Mouse (Mus musculus): Measurements from ENCODE around the gene Tsn.
A peak's percentile ranks its signal among the peaks of the same experiment; 100 is the strongest.

The Tsn gene

GRCm38 (mm10) chr1:118311622-118312326, at the start of gene Tsn:
Tsn (minus strand) TSS chr1:118311739.
- DNase-seq (ENCODE audit: low spot score), result no peak

- no peak for DNase-seq (ENCODE audit: low spot score)
Measured at GRCm38 (mm10) chr1:118359071-118359761, 47.7 kb upstream of the Tsn start.

DNA sequence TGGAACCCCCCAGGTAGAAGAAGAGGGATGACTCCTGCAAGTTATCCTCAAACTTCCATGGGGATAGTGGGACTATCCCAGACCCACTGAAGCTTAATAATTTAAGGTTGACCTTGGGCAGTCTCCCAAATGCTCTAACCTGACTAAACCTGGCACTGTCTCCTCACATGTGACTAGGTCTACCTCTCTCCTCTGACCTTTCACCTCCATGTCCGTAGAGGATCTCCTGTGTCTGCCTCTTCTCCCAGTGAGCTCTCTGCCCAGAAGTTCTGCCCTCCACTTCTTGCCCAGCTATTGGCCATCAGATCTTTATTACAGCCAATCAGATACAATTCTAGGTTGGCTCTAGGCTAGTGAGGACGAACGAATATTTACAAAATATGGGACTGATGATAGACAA, 38.4 kb upstream of the Tsn start:
- no peak for DNase-seq (ENCODE audit: low spot score)

GRCm38 (mm10) chr1:118343649-118344435, 32.3 kb upstream of the Tsn start:
- no peak for DNase-seq (ENCODE audit: low spot score)

DNA sequence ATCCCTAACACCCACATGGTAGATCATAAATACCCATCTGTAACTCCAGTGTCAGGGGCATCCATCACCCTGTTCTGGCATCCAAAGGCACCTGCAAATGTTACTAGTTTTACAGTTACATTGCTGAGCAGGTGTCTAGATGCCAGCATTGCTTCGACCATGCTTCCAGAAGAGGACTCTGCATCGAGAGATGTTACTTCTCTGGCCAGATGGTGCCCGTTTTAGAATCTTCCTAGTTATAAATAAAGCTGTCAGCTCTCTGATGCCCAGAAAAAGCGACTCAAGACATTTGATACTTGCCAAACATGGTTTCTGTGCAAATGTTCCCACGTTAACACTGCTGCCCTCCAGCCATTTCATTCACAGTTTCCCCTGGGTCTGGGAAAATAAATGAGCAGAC, 26.4 kb upstream of the Tsn start:
- no peak for DNase-seq (ENCODE audit: low spot score)

DNA sequence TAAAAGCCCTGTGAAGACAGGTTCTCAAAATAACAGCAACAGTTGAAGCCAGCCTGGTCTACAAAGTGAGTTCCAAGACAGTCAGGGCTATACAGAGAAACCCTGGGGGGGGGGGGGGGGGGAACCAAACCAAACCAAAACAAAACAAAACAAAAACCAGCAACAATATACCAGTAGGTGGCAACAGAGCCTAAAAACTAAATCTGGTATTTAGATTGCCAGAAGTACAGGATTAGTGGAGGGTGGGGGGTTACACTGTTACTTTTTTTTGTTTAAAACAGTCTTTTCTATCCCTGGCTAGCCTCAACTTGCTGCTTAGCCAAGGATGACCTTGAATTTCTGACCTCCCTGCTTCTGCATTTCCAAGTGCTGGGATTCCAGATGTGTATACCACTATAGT, 24.3 kb upstream of the Tsn start:
- no peak for DNase-seq (ENCODE audit: low spot score)

DNA sequence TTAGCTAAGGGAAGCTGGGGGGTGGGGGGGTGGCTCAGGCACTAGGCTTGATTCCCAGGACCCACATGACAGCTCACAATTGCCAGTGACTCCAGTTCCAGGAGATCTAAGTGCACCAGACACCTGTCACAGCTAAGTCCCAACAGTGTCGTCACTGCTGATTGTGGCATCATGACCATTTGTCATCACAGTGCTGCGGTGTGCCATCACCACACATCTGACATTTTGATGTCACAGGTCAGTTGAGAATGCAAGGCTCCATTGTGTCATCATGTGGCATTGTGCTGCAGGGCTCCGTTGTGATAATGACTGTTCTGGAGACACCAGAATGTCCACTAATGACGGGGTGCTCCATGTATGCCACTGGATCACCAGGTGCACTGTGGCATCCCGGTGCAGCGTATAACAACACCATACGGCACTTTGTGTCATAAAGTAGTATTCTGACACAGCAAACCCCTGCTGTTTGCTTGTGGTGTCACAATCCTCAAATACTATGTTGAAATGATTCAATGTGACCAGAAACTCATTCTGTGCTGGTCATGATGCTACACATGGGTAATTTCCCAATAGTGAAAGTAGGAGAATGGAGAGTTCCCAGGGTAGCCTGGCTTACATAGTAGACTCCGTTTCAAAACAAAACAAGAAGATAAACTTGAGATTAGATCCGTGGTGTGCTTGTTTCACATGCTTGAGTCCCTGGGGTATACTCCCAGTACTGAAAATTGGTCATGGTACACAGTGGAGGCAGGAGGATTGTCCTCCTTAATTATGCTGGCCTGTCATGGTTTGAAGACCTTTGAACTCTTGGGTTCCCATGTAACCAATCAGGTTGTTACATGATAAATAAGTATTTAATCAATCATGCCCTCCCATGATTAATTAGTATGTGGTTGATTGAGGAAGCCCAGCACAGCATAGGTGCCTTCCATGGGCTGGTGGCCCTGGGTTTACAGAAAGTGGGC, 23.5 kb upstream of the Tsn start:
- no peak for DNase-seq (ENCODE audit: low spot score)

- DNase-seq (ENCODE audit: low spot score), result peak; percentile 86
Measured at GRCm38 (mm10) chr1:118321661-118322201, 10.2 kb upstream of the Tsn start, which contains the start of gene Nifk. Nifk (plus strand) TSS chr1:118321839.

DNA sequence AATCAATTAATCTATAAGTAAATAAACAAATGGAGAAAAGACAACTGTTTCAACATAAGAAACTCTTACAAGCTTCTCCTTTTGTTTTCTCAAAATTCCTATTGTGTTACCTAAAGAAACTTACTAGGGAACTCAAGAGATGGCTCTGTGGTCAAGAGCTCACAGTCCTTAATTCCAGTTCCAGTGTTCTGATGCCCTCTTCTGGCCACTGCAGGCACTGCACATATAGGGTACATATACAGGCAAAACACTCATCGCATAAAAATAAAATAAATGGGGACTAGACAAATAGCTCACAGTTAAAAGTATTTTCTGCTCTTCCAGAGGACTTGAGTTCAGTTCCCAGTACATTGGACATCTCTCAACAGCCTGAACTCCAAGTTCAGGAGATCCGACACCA, 9.2 kb upstream of the Tsn start:
- DNase-seq (ENCODE audit: low spot score), result no peak

- DNase-seq (ENCODE audit: low spot score), result peak; percentile 87
Measured at GRCm38 (mm10) chr1:118310780-118311621, 538 bp downstream of the Tsn start.

DNA sequence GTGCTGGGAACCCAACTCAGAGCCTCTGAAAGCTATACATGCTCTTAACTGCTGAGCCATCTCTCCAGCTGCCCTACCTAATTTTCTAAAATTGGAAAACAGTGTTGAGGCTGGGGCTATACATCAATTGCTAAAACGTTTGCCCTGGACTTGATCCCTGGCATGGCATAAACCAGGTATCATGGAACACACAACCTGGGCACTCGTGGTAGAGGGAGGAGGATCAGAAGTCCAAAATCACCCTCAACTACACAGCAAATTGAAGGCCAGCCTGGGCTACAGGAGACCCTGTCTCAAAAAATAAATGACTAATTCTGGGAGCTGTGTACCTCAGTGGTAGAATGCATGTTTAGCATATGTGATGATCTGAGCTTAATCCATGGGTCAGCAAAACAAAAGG, 13.8 kb downstream of the Tsn start:
- DNase-seq (ENCODE audit: low spot score), result no peak

- no peak for DNase-seq (ENCODE audit: low spot score)
Measured at GRCm38 (mm10) chr1:118296673-118297072, 14.9 kb downstream of the Tsn start.

GRCm38 (mm10) chr1:118294826-118295225, 16.7 kb downstream of the Tsn start:
- no peak for DNase-seq (ENCODE audit: low spot score)

DNA sequence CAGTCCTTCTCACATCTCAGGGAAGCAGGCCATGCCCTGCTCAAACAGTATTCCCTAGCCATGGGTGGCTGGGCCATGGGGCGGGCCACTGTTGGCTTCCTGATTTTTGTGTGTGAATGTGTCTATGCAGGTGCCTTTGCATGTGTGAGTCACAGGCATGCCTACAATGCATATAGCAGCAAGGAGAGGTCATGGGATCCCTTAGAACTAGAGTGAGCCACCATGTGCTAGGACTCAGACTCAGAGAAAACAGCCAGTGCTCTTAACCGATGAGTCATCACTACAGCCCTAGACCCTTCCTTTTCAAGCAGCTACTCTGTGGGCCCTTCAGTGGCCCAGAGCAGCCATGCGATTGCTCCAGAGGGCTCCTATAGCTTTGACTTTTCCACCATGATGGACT, 17.3 kb downstream of the Tsn start:
- DNase-seq (ENCODE audit: low spot score), result no peak

DNA sequence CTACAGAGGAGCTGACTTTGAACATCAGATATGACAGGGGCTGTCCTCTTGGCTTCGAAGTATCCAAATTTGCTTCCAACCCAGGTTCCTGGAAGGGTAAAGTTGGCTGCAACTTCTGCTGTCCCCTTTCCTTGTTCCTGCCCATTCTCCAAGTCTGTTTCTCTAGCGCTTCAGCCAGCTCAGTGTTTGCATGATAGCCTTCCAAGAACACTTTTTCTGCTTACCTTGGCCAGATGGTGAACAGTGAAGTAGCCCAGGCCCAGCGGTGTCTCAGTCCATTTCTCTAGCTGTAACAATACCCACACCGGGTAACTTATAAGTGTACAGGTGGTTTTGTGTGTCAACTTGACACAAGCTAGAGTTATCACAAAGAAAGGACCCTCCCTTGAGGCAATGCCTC, 19.2 kb downstream of the Tsn start:
- DNase-seq (ENCODE audit: low spot score), result no peak

DNA sequence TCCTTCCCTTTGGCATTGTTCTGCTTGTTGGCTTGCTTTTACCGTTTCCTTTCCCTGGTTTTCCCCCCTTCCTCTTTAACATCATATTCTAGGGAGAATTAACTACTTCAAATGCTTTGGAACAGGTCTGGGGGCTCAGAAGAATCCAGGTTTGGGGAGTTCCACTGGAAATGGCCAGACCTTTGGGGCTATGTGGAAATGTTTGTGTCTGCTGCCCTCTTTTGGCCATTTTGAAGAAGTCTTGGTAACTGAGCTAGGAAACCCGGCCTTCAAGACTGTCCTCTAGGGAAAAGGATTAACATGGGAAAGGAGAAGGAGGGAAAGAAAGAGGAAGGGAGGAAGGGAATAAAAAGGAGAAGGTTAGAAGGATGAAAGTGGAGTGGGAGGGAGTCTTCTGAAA, 36.4 kb downstream of the Tsn start:
- DNase-seq (ENCODE audit: low spot score), result no peak

GRCm38 (mm10) chr1:118251931-118252330, 59.6 kb downstream of the Tsn start:
- no peak for DNase-seq (ENCODE audit: low spot score)

Data from ovary, postnatal 14 days (tissue).